In the genomic region with DNA sequence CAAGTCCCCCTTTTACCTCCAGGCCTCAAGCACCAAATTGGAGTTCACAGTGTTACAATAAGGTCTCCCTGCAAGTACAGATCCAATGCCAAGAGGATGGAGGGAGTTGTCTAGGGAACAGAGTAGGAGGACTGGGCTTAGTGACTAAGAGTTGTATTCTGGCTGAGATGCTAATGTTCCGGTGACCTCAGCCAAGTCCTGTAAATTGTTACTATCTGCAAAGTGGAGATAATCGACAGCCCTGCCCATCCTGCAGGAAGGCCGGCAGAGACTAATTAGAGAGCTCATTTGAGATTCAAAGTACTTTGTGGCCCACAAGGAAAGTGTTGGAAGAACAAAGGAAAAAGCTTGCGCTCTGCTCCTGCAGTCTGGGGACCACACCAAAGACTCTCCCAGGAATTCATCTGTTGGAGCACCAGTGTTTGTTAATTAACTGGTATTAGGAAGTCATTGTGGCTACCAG, we compare ENCODE assay signal across 11 mouse cellular contexts.
DNase-seq lines count a peak whose midpoint lies in the region; ATAC-seq lines count a peak whose summit lies in the region.
"Had no signal": no experiment of that assay in that cellular context is flagged by ENCODE, and none has a peak within 500 bp of the region (broad histone marks: within the 10 kb centered on the region; RNA-seq: fewer than 3 reads in every experiment).

No protein-coding gene starts in this region.

- no peak overlapping the region for H3K9ac ChIP-seq in forebrain, embryonic 15.5 days (replicated peaks)
- H3K9ac ChIP-seq in midbrain, embryonic 16.5 days (ENCODE audit: low read depth, low read length): no peak overlapping the region

- H3K4me3 ChIP-seq in forebrain, embryonic 15.5 days: no peak overlapping the region
- H3K4me3 ChIP-seq in midbrain, embryonic 16.5 days (ENCODE audit: low read depth, low read length): no peak overlapping the region

- ATAC-seq in forebrain, embryonic 15.5 days (replicated peaks): peak; percentile 79
- ATAC-seq in midbrain, embryonic 16.5 days: peak; percentile 51; the same call in 1 of the 2 replicates

- no peaks in the 10 kb centered on the region for H3K36me3 ChIP-seq in forebrain, embryonic 15.5 days
- H3K36me3 ChIP-seq in midbrain, embryonic 16.5 days (ENCODE audit: control insufficient read depth, insufficient read depth, low read length): no peaks in the 10 kb centered on the region
- H3K36me3 ChIP-seq: G1E had no signal

- no peaks in the 10 kb centered on the region for H3K9me3 ChIP-seq in forebrain, embryonic 15.5 days
- no peaks in the 10 kb centered on the region for H3K9me3 ChIP-seq in midbrain, embryonic 16.5 days (replicated peaks; ENCODE audit: control insufficient read depth, low read length, poor library complexity, severe bottlenecking)

- H3K27ac ChIP-seq in forebrain, embryonic 15.5 days (replicated peaks): no peak overlapping the region; the same call in 1 of the 2 replicates
- no peak overlapping the region for H3K27ac ChIP-seq in midbrain, embryonic 16.5 days (ENCODE audit: low read length)

- WGBS in forebrain, embryonic 15.5 days: 3% methylated on average over 4 of the region's 4 CpGs
- WGBS in midbrain, embryonic 16.5 days: 7% methylated on average over 4 of the region's 4 CpGs

- no peaks in the 10 kb centered on the region for H3K27me3 ChIP-seq in forebrain, embryonic 15.5 days
- no peaks in the 10 kb centered on the region for H3K27me3 ChIP-seq in midbrain, embryonic 16.5 days (ENCODE audit: control insufficient read depth, insufficient read depth, low read depth, low read length)

- DNase-seq in layer of hippocampus, adult 9-11 months: peak; percentile 13
- DNase-seq in layer of hippocampus, adult 9-10 months (ENCODE audit: low spot score): no peak
- DNase-seq in MN1 (ENCODE audit: low spot score): peak; percentile 79
- DNase-seq in thymus, postnatal 14 days: no peak
- DNase-seq in cerebellum, postnatal 14 days: no peak
- DNase-seq in thymus, postnatal 25 days: no peak
- DNase-seq: adrenal gland, postnatal 14 days; right cerebral cortex, adult 18-20 months had no signal

- no peak overlapping the region for H3K4me2 ChIP-seq in forebrain, embryonic 15.5 days (replicated peaks)
- H3K4me2 ChIP-seq in midbrain, embryonic 16.5 days (ENCODE audit: low read length): no peak overlapping the region

- H3K4me1 ChIP-seq in forebrain, embryonic 15.5 days: peaks cover 22% of the 10 kb centered on the region
- peaks cover 18% of the 10 kb centered on the region for H3K4me1 ChIP-seq in midbrain, embryonic 16.5 days (ENCODE audit: control insufficient read depth, insufficient read depth, low read length)

Comparison
In these comparisons a context has a peak if more than half of its experiments do, and no peak if none do; other contexts are left out.
1. DNase-seq: peak in layer of hippocampus, adult 9-11 months (single experiment) and MN1 (single experiment); none in layer of hippocampus, adult 9-10 months (single experiment), thymus, postnatal 14 days (single experiment), cerebellum, postnatal 14 days (0 of 2) and thymus, postnatal 25 days (single experiment).